Mouse (Mus musculus): ENCODE measurements around the gene Junb. TPM values are rescaled to one million over a fixed set of nuclear protein-coding genes. Genes with fewer than 3 reads are reported as not detected.

Gene Junb
- polyA plus RNA-seq, 1 experiment from 2014 or later, result 9.4 TPM

- peaks cover 22% of the 10 kb centered on the region; the same call in 1 of the 2 replicates for H3K27me3 ChIP-seq (replicated peaks)
- H3K4me2 ChIP-seq, result no peak overlapping the region
- 85% methylated on average over 5 of the region's 5 CpGs for WGBS
- no peak for ATAC-seq (ENCODE audit: low FRiP score)
- no peak overlapping the region for H3K4me3 ChIP-seq (replicated peaks)
- H3K9me3 ChIP-seq (replicated peaks), result no peaks in the 10 kb centered on the region
- H3K9ac ChIP-seq (replicated peaks), result no peak overlapping the region
- H3K4me1 ChIP-seq, result peaks cover 49% of the 10 kb centered on the region
- H3K27ac ChIP-seq (replicated peaks), result no peak overlapping the region
- H3K36me3 ChIP-seq, result no peaks in the 10 kb centered on the region
Observed at GRCm38 (mm10) chr8:84987388-84987787, 8.9 kb upstream of the Junb start.

- peak overlapping the region; percentile 100 for H3K4me2 ChIP-seq
- H3K36me3 ChIP-seq, result no peaks in the 10 kb centered on the region
- peaks cover 49% of the 10 kb centered on the region for H3K4me1 ChIP-seq
- H3K27ac ChIP-seq (replicated peaks), result peak overlapping the region; percentile 90
- H3K4me3 ChIP-seq (replicated peaks), result peak overlapping the region; percentile 54
- peak; percentile 4; the same call in 1 of the 2 replicates for ATAC-seq (ENCODE audit: low FRiP score)
- peak overlapping the region; percentile 61 for H3K9ac ChIP-seq (replicated peaks)
- peaks cover 22% of the 10 kb centered on the region; the same call in 1 of the 2 replicates for H3K27me3 ChIP-seq (replicated peaks)
- H3K9me3 ChIP-seq (replicated peaks), result no peaks in the 10 kb centered on the region
- 26% methylated on average over 8 of the region's 8 CpGs for WGBS
Observed at GRCm38 (mm10) chr8:84986379-84986945, 7.9 kb upstream of the Junb start.

GRCm38 (mm10) chr8:84985684-84986378 is 7.3 kb upstream of the Junb start:
- Histone ChIP-seq H3K36me3 (no peaks in the 10 kb centered on the region), H3K4me1 (peaks cover 47% of the 10 kb centered on the region), H3K9me3 (replicated peaks) (no peaks in the 10 kb centered on the region), H3K9ac (replicated peaks) (peak overlapping the region; percentile 61), H3K4me3 (replicated peaks) (peak overlapping the region; percentile 54), H3K4me2 (peak overlapping the region; percentile 100), H3K27ac (replicated peaks) (peak overlapping the region; percentile 90), H3K27me3 (replicated peaks) (peaks cover 22% of the 10 kb centered on the region)
- under 1% methylated on average over 52 of the region's 53 CpGs for WGBS
- ATAC-seq (ENCODE audit: low FRiP score), result peak; percentile 57

GRCm38 (mm10) chr8:84985049-84985683 is 6.6 kb upstream of the Junb start:
- H3K36me3 ChIP-seq, result no peaks in the 10 kb centered on the region
- peaks cover 49% of the 10 kb centered on the region for H3K4me1 ChIP-seq
- peaks cover 22% of the 10 kb centered on the region for H3K27me3 ChIP-seq (replicated peaks)
- ATAC-seq (ENCODE audit: low FRiP score), result no peak; the same call in 1 of the 2 replicates
- WGBS, result 1% methylated on average over 23 of the region's 23 CpGs
- peak overlapping the region; percentile 54 for H3K4me3 ChIP-seq (replicated peaks)
- H3K9ac ChIP-seq (replicated peaks), result peak overlapping the region; percentile 61
- H3K4me2 ChIP-seq, result peak overlapping the region; percentile 100
- H3K27ac ChIP-seq (replicated peaks), result peak overlapping the region; percentile 90
- H3K9me3 ChIP-seq (replicated peaks), result no peaks in the 10 kb centered on the region

GRCm38 (mm10) chr8:84984294-84985048 is 6.0 kb upstream of the Junb start:
- Histone ChIP-seq H3K9ac (replicated peaks) (peak overlapping the region; percentile 61), H3K36me3 (no peaks in the 10 kb centered on the region), H3K27ac (replicated peaks) (peak overlapping the region; percentile 90), H3K4me2 (peak overlapping the region; percentile 100), H3K4me1 (peaks cover 50% of the 10 kb centered on the region), H3K4me3 (replicated peaks) (peak overlapping the region; percentile 54), H3K9me3 (replicated peaks) (no peaks in the 10 kb centered on the region), H3K27me3 (replicated peaks) (peaks cover 22% of the 10 kb centered on the region)
- ATAC-seq (ENCODE audit: low FRiP score), result no peak
- 16% methylated on average over 16 of the region's 16 CpGs for WGBS

- peaks cover 11% of the 10 kb centered on the region for H3K27me3 ChIP-seq (replicated peaks)
- no peak overlapping the region for H3K9ac ChIP-seq (replicated peaks)
- H3K9me3 ChIP-seq (replicated peaks), result no peaks in the 10 kb centered on the region
- WGBS, result 72% methylated on average over 3 of the region's 3 CpGs
- H3K36me3 ChIP-seq, result no peaks in the 10 kb centered on the region
- ATAC-seq (ENCODE audit: low FRiP score), result no peak
- H3K27ac ChIP-seq (replicated peaks), result no peak overlapping the region
- H3K4me2 ChIP-seq, result no peak overlapping the region
- peaks cover 64% of the 10 kb centered on the region for H3K4me1 ChIP-seq
- no peak overlapping the region for H3K4me3 ChIP-seq (replicated peaks)
Observed at GRCm38 (mm10) chr8:84982499-84983011, 4.0 kb upstream of the Junb start.

- no peaks in the 10 kb centered on the region for H3K36me3 ChIP-seq
- no peak overlapping the region for H3K4me3 ChIP-seq (replicated peaks)
- no peak overlapping the region for H3K4me2 ChIP-seq
- H3K4me1 ChIP-seq, result peaks cover 71% of the 10 kb centered on the region
- 83% methylated on average over 15 of the region's 15 CpGs for WGBS
- H3K9me3 ChIP-seq (replicated peaks), result no peaks in the 10 kb centered on the region
- ATAC-seq (ENCODE audit: low FRiP score), result no peak
- H3K27ac ChIP-seq (replicated peaks), result no peak overlapping the region
- H3K27me3 ChIP-seq (replicated peaks), result peaks cover 10% of the 10 kb centered on the region
- no peak overlapping the region for H3K9ac ChIP-seq (replicated peaks)
Observed at GRCm38 (mm10) chr8:84981644-84982498, 3.4 kb upstream of the Junb start.

- no peaks in the 10 kb centered on the region for H3K36me3 ChIP-seq
- ATAC-seq (ENCODE audit: low FRiP score), result no peak
- 31% methylated on average over 11 of the region's 11 CpGs for WGBS
- H3K9me3 ChIP-seq (replicated peaks), result no peaks in the 10 kb centered on the region
- peak overlapping the region; percentile 99 for H3K4me2 ChIP-seq
- peaks cover 71% of the 10 kb centered on the region for H3K4me1 ChIP-seq
- no peak overlapping the region for H3K9ac ChIP-seq (replicated peaks)
- H3K4me3 ChIP-seq (replicated peaks), result no peak overlapping the region
- peaks cover 10% of the 10 kb centered on the region for H3K27me3 ChIP-seq (replicated peaks)
- H3K27ac ChIP-seq (replicated peaks), result peak overlapping the region; percentile 45; the same call in 1 of the 2 replicates
Observed at GRCm38 (mm10) chr8:84980622-84981358, 2.3 kb upstream of the Junb start.

- Histone ChIP-seq H3K27ac (replicated peaks) (peak overlapping the region; percentile 65), H3K9ac (replicated peaks) (peak overlapping the region; percentile 48), H3K4me2 (peak overlapping the region; percentile 99), H3K4me3 (replicated peaks) (peak overlapping the region; percentile 59), H3K9me3 (replicated peaks) (no peaks in the 10 kb centered on the region), H3K4me1 (peaks cover 69% of the 10 kb centered on the region), H3K27me3 (replicated peaks) (peaks cover 10% of the 10 kb centered on the region), H3K36me3 (peaks cover 5% of the 10 kb centered on the region)
- peak; percentile 48 for ATAC-seq (ENCODE audit: low FRiP score)
- 3% methylated on average over 40 of the region's 42 CpGs for WGBS
Observed at GRCm38 (mm10) chr8:84979599-84980421, 1.3 kb upstream of the Junb start.
